Mouse (Mus musculus) hindbrain, embryonic 14.5 days (tissue): Measurements from ENCODE around the gene Defb13. TPM values are rescaled to one million over a fixed set of nuclear protein-coding genes. Genes with fewer than 3 reads are reported as not detected.
"Not testable (repeated sequence)": the region's sequence is repeated elsewhere in the genome, so short reads cannot be mapped to it uniquely, and the experiment has no call there.

Source experiments
- ATAC-seq: fragments of 200-750 bp; cut with Nextera tagmentation; 2 replicates; pipeline ENCODE4 v1.8.0; 2017; ENCODE audit warnings: moderate number of reproducible peaks, mild to moderate bottlenecking, moderate TSS enrichment, moderate library complexity; ENCODE audit not compliant: low FRiP score
- DNase-seq: peaks from one replicate; pipeline ENCODE4 v3.0.0-alpha.2; 2015; ENCODE audit warnings: low spot score
- H3K27ac ChIP-seq: fragments of 300-500 bp; sonication (generic); 2 replicates; pipeline ENCODE4 v1.5.1; 2014; ENCODE audit warnings: mild to moderate bottlenecking, moderate library complexity
- H3K27me3 ChIP-seq: fragments of 300-500 bp; sonication (generic); 2 replicates; pipeline ENCODE4 v1.6.1; 2014; ENCODE audit warnings: mild to moderate bottlenecking, low read length, mixed read lengths; ENCODE audit not compliant: control insufficient read depth, insufficient read depth
- H3K36me3 ChIP-seq: fragments of 300-500 bp; sonication (generic); replicated peaks from 2 replicates; pipeline ENCODE4 v1.6.1; 2014; ENCODE audit not compliant: control insufficient read depth, insufficient read depth
- H3K4me1 ChIP-seq: fragments of 300-500 bp; sonication (generic); replicated peaks from 2 replicates; pipeline ENCODE4 v1.6.1; 2014; ENCODE audit warnings: antibody characterized with exemption, low read length, mixed read lengths; ENCODE audit not compliant: control insufficient read depth, insufficient read depth
- H3K4me2 ChIP-seq: fragments of 300-500 bp; sonication (generic); replicated peaks from 2 replicates; pipeline ENCODE4 v1.6.1; 2014; ENCODE audit warnings: mild to moderate bottlenecking, moderate library complexity
- H3K4me3 ChIP-seq: fragments of 300-500 bp; sonication (generic); replicated peaks from 2 replicates; pipeline ENCODE4 v1.5.1; 2014; ENCODE audit warnings: mild to moderate bottlenecking, low read length
- H3K9ac ChIP-seq: fragments of 300-500 bp; sonication (generic); 2 replicates; pipeline ENCODE4 v1.6.1; 2014
- H3K9me3 ChIP-seq: fragments of 300-500 bp; sonication (generic); 2 replicates; pipeline ENCODE4 v1.6.1; 2016; ENCODE audit warnings: low read length; ENCODE audit not compliant: control insufficient read depth
- WGBS: fragments of 180-500 bp; shearing (Covaris S2); extraction: QIAGEN DNeasy Blood & Tissue Kit; methylation state at CpG from one replicate; pipeline ENCODE4 v1.1.7; 2014; 5-methylcytosine and 5-hydroxymethylcytosine counted together
- polyA plus RNA-seq: library from polyadenylated mRNA; unstranded; fragments of >200 nt; fragmentation: Nextera tagmentation; extraction: Ambion mirVana; gene quantifications from 2 replicates; pipeline ENCODE4 v1.2.1, GENCODE M21; 2014

Defb13 gene
- not detected in 2 replicates for polyA plus RNA-seq

DNA sequence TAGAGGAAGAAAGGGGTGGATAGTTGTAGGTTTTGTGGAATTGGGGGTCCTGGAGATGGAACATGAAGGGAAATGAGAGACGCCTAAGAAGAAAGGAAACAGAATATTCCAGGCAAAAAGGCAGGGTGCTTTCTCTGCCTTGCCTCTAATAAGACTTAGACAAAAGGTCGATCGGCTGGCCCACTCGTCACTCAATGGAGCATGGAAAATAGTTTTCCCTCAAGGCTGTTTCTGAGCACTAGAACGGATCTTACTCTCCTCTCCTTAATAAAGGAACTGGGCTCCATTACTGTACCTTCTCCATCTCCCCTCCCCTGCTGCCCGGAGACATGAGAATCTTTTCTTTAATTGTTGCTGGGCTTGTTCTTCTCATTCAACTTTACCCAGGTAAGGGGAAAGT is at the start of gene Defb13:
Gene Defb13 (plus strand): TSS at position 301 of the 400 bp plus-strand sequence.
- Histone ChIP-seq H3K4me2 (no peak within 1 kb of the TSS), H3K27ac (no peak within 1 kb of the TSS), H3K9me3 (no peaks in the 10 kb centered on the region), H3K36me3 (no peaks in the 10 kb centered on the region), H3K4me3 (no peak within 1 kb of the TSS), H3K27me3 (no peaks in the 10 kb centered on the region), H3K4me1 (no peaks in the 10 kb centered on the region), H3K9ac (no peak within 1 kb of the TSS)
- no peak for ATAC-seq
- WGBS = 81% methylated on average over 6 of the region's 6 CpGs
- no peak for DNase-seq

GRCm38 (mm10) chr8:21906290-21906689 is 40.3 kb upstream of the Defb13 start, which contains the start of gene Defb11:
Gene Defb11, minus strand, starts transcription at chr8:21906412.
- H3K4me3 ChIP-seq, H3K36me3 ChIP-seq, H3K4me2 ChIP-seq, H3K4me1 ChIP-seq, H3K27ac ChIP-seq, DNase-seq, H3K27me3 ChIP-seq, H3K9ac ChIP-seq, H3K9me3 ChIP-seq: not testable (repeated sequence)
- peak; percentile 24; the same call in 1 of the 2 replicates for ATAC-seq

- WGBS = 8% methylated on average over 1 of the region's 1 CpGs
Measured at GRCm38 (mm10) chr8:21911931-21912330, 34.6 kb upstream of the Defb13 start.

DNA sequence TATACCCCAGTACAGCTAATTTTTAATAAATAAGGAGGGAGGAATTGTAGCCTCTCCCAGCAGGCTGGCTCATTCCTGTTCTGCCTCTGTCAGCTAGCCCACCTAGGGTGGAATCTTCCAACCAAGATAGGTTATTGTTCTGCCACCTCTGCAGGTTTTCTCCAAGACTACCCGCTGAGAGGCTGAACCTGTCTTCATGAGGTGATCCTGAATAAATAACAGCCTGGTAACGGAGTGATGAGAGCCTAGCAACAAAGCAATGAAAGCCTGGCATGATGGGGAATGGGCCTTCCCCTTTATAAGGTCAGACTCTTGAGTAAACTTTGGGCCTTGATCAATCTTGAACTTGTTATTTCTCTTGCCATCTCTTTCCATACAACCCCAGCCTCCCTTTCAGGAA is 34.0 kb upstream of the Defb13 start:
- Histone ChIP-seq H3K9ac (no peak overlapping the region), H3K27me3 (no peaks in the 10 kb centered on the region), H3K36me3 (no peaks in the 10 kb centered on the region), H3K4me3 (no peak overlapping the region), H3K4me2 (no peak overlapping the region), H3K4me1 (no peaks in the 10 kb centered on the region), H3K27ac (no peak overlapping the region), H3K9me3 (no peaks in the 10 kb centered on the region)
- DNase-seq (no peak), ATAC-seq (no peak)
- 31% methylated on average over 2 of the region's 2 CpGs for WGBS

More at GRCm38 (mm10) chr8:21911931-21912330, 34.6 kb upstream of the Defb13 start:
- H3K27me3 ChIP-seq = no peaks in the 10 kb centered on the region
- no peaks in the 10 kb centered on the region for H3K36me3 ChIP-seq
- DNase-seq (no peak), ATAC-seq (no peak)
- H3K4me1 ChIP-seq = no peaks in the 10 kb centered on the region
- H3K4me2 ChIP-seq = no peak overlapping the region
- no peak overlapping the region for H3K9ac ChIP-seq
- H3K4me3 ChIP-seq = no peak overlapping the region
- no peaks in the 10 kb centered on the region for H3K9me3 ChIP-seq
- H3K27ac ChIP-seq = no peak overlapping the region

GRCm38 (mm10) chr8:21915625-21916024 is 30.9 kb upstream of the Defb13 start:
- no peak for DNase-seq
- no peaks in the 10 kb centered on the region for H3K4me1 ChIP-seq
- no peak overlapping the region for H3K9ac ChIP-seq
- no peak overlapping the region for H3K27ac ChIP-seq
- ATAC-seq = no peak
- no peaks in the 10 kb centered on the region for H3K9me3 ChIP-seq
- 92% methylated on average over 3 of the region's 3 CpGs for WGBS
- no peak overlapping the region for H3K4me2 ChIP-seq
- H3K36me3 ChIP-seq = no peaks in the 10 kb centered on the region
- no peak overlapping the region for H3K4me3 ChIP-seq
- H3K27me3 ChIP-seq = no peaks in the 10 kb centered on the region

GRCm38 (mm10) chr8:21930754-21931153 is 15.8 kb upstream of the Defb13 start:
- 72% methylated on average over 3 of the region's 3 CpGs for WGBS
- not testable (repeated sequence) for ATAC-seq, H3K27me3 ChIP-seq, H3K36me3 ChIP-seq, H3K4me1 ChIP-seq, H3K27ac ChIP-seq, H3K9ac ChIP-seq, H3K4me3 ChIP-seq, H3K9me3 ChIP-seq, H3K4me2 ChIP-seq, DNase-seq

DNA sequence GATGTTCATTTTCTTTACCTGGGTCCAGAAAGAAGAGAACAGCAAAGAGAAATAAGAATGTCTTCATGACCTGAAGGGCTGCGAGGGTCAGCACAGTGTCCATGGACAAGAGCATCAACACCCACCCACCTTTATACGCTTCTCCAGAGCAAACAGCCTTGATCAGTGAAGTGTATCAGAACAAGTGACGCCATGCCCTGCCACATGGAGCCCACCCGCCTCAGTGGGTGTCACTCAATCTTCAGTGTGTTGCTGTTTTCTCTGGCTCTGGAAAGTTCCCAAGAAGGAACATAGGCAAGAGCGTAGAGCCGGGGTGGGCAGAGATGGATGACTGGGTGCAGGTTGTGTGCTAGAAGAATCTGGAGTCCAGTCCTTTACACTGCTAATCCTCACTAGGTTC is 14.0 kb upstream of the Defb13 start, which contains the start of gene Defb15:
Gene Defb15 (minus strand): TSS at position 101 of the 400 bp plus-strand sequence.
- no peak within 1 kb of the TSS for H3K27ac ChIP-seq
- no peak for DNase-seq
- H3K4me3 ChIP-seq = no peak within 1 kb of the TSS
- no peak within 1 kb of the TSS for H3K9ac ChIP-seq
- WGBS = 92% methylated on average over 6 of the region's 6 CpGs
- H3K27me3 ChIP-seq = no peaks in the 10 kb centered on the region
- H3K36me3 ChIP-seq = no peaks in the 10 kb centered on the region
- ATAC-seq = no peak
- no peak within 1 kb of the TSS for H3K4me2 ChIP-seq
- no peaks in the 10 kb centered on the region for H3K9me3 ChIP-seq
- H3K4me1 ChIP-seq = no peaks in the 10 kb centered on the region

GRCm38 (mm10) chr8:21938052-21938451 is 8.5 kb upstream of the Defb13 start, which contains the start of gene Defb35:
Gene Defb35, plus strand, starts transcription at chr8:21938352.
- not testable (repeated sequence) for H3K4me2 ChIP-seq, H3K27me3 ChIP-seq, H3K9me3 ChIP-seq, H3K4me3 ChIP-seq, H3K4me1 ChIP-seq, ATAC-seq, H3K36me3 ChIP-seq, H3K9ac ChIP-seq, DNase-seq, H3K27ac ChIP-seq
- 91% methylated on average over 4 of the region's 4 CpGs for WGBS

GRCm38 (mm10) chr8:21947311-21948017 is 902 bp downstream of the Defb13 start:
- Histone ChIP-seq H3K4me2 (no peak overlapping the region), H3K27me3 (no peaks in the 10 kb centered on the region), H3K9ac (no peak overlapping the region), H3K27ac (no peak overlapping the region), H3K9me3 (no peaks in the 10 kb centered on the region), H3K4me3 (no peak overlapping the region), H3K36me3 (no peaks in the 10 kb centered on the region), H3K4me1 (no peaks in the 10 kb centered on the region)
- DNase-seq (no peak), ATAC-seq (peak; percentile 40; the same call in 1 of the 2 replicates)
- 51% methylated on average over 9 of the region's 9 CpGs for WGBS
